Mouse (Mus musculus) liver, embryonic 14.5 days (tissue): ENCODE data around the gene Itgb1bp1. TPM values are rescaled to one million over a fixed set of nuclear protein-coding genes. Genes with fewer than 3 reads are reported as not detected.
A peak's percentile ranks its signal among the peaks of the same experiment; 100 is the strongest.

ENCODE experiments used
- ATAC-seq: fragments of 200-750 bp; cut with Nextera tagmentation; 2 replicates; pipeline ENCODE4 v1.8.0; 2017; ENCODE audit warnings: moderate number of reproducible peaks, mild to moderate bottlenecking, moderate library complexity; ENCODE audit not compliant: insufficient read depth
- DNase-seq, 3 experiments: peaks; one replicate each; pipeline ENCODE4 v3.0.0-alpha.2; 2012 to 2013; ENCODE audit warnings: low read depth in 3 of 3, low spot score in 3 of 3
- H3K27ac ChIP-seq: fragments of 300-500 bp; sonication (generic); 2 replicates; pipeline ENCODE4 v1.5.1; 2014; ENCODE audit warnings: moderate library complexity, mild to moderate bottlenecking, control low read depth, inconsistent platforms
- H3K27me3 ChIP-seq: fragments of 300-500 bp; sonication (generic); 2 replicates; pipeline ENCODE4 v1.6.1; 2014; ENCODE audit warnings: mild to moderate bottlenecking, low read length, moderate library complexity; ENCODE audit not compliant: control insufficient read depth, insufficient read depth
- H3K36me3 ChIP-seq: fragments of 300-500 bp; sonication (generic); replicated peaks from 2 replicates; pipeline ENCODE4 v1.6.1; 2014; ENCODE audit warnings: low read depth; ENCODE audit not compliant: control insufficient read depth, insufficient read depth
- H3K4me1 ChIP-seq, 2 experiments: fragments of 200-500 bp in 1 of 2; fragments of 300-500 bp in 1 of 2; sonication (generic) in 1 of 2; replicated peaks; 2 replicates each; pipeline ENCODE4 v1.6.1; 2012 to 2014; ENCODE audit warnings: antibody characterized with exemption in 1 of 2, inconsistent platforms in 1 of 2, low read length in 1 of 2; ENCODE audit not compliant: control insufficient read depth in 2 of 2, insufficient read depth in 2 of 2
- H3K4me2 ChIP-seq: fragments of 300-500 bp; sonication (generic); 2 replicates; pipeline ENCODE4 v1.6.1; 2014; ENCODE audit warnings: low read depth, mild to moderate bottlenecking, control low read depth, moderate library complexity
- H3K4me3 ChIP-seq, 2 experiments: fragments of 200-500 bp in 1 of 2; fragments of 300-500 bp in 1 of 2; sonication (generic) in 1 of 2; 2 replicates each; pipeline ENCODE4 v1.5.1; 2012 to 2014; ENCODE audit warnings: low read depth in 2 of 2, low read length in 2 of 2, mild to moderate bottlenecking in 2 of 2, control low read depth in 1 of 2, inconsistent platforms in 1 of 2, moderate library complexity in 1 of 2; ENCODE audit not compliant: insufficient read depth in 1 of 2
- H3K9ac ChIP-seq: fragments of 300-500 bp; sonication (generic); replicated peaks from 2 replicates; pipeline ENCODE4 v1.6.1; 2014; ENCODE audit warnings: mild to moderate bottlenecking, control low read depth, moderate library complexity
- H3K9me3 ChIP-seq: fragments of 300-500 bp; sonication (generic); 2 replicates; pipeline ENCODE4 v1.6.1; 2016; ENCODE audit warnings: low read length, mixed read lengths; ENCODE audit not compliant: control insufficient read depth
- CTCF ChIP-seq: IDR thresholded peaks from 2 replicates; pipeline ENCODE4 v1.5.1; 2016; ENCODE audit warnings: antibody characterized with exemption, low read depth, control low read depth
- EP300 ChIP-seq: IDR thresholded peaks from 2 replicates; pipeline ENCODE4 v1.6.1; 2016; ENCODE audit warnings: antibody characterized with exemption, low read depth
- WGBS: fragments of 180-500 bp; shearing (Covaris S2); extraction: QIAGEN DNeasy Blood & Tissue Kit; methylation state at CpG from one replicate; pipeline ENCODE4 v1.1.7; 2014; ENCODE audit not compliant: insufficient replicate concordance; 5-methylcytosine and 5-hydroxymethylcytosine counted together
- polyA plus RNA-seq, 2 experiments: library from polyadenylated mRNA; depleted of rRNA in 1 of 2; stranded (reverse) in 1 of 2; unstranded in 1 of 2; fragments of >200 nt; fragmentation: Nextera tagmentation in 1 of 2; extraction: Ambion mirVana in 1 of 2; gene quantifications; 2 replicates each; pipeline versions ENCODE4 v1.2.1 to v1.2.3; 2012 to 2014

The Itgb1bp1 gene
- polyA plus RNA-seq, 2 experiments: 10.8 to 22.6 TPM

GRCm38 (mm10) chr12:21302361-21302783, 16.3 kb upstream of the Itgb1bp1 start:
- no peak overlapping the region for H3K27ac ChIP-seq
- ATAC-seq (peak; percentile 59; the same call in 1 of the 2 replicates), DNase-seq (no peak)
- peaks cover 0 to 4% of the 10 kb centered on the region in 2 experiments; a peak in 3 of 4 replicates for H3K4me1 ChIP-seq
- H3K9ac ChIP-seq: no peak overlapping the region
- no peaks in the 10 kb centered on the region for H3K27me3 ChIP-seq
- TF ChIP-seq CTCF (0 out of 2 replicates have a peak, but pooled peaks have one; percentile 6), EP300 (peak; percentile 52)
- H3K4me2 ChIP-seq: no peak overlapping the region
- WGBS: 16% methylated on average over 5 of the region's 5 CpGs
- H3K9me3 ChIP-seq: no peaks in the 10 kb centered on the region
- H3K36me3 ChIP-seq: peaks cover 26% of the 10 kb centered on the region
- H3K4me3 ChIP-seq: no peak overlapping the region

- Histone ChIP-seq H3K27me3 (no peaks in the 10 kb centered on the region), H3K4me2 (no peak overlapping the region), H3K9me3 (no peaks in the 10 kb centered on the region), H3K9ac (no peak overlapping the region), H3K4me1 (peaks cover 0 to 4% of the 10 kb centered on the region in 2 experiments; a peak in 3 of 4 replicates), H3K36me3 (peaks cover 26% of the 10 kb centered on the region), H3K27ac (no peak overlapping the region), H3K4me3 (no peak overlapping the region)
- ATAC-seq (no peak), DNase-seq (no peak)
- no peak for TF ChIP-seq CTCF
- WGBS: 72% methylated on average over 8 of the region's 8 CpGs
Measured at GRCm38 (mm10) chr12:21301932-21302331, 15.8 kb upstream of the Itgb1bp1 start.

GRCm38 (mm10) chr12:21301324-21301723, 15.2 kb upstream of the Itgb1bp1 start:
- Histone ChIP-seq H3K4me1 (peaks cover 0 to 4% of the 10 kb centered on the region in 2 experiments; a peak in 3 of 4 replicates), H3K27me3 (no peaks in the 10 kb centered on the region), H3K27ac (no peak overlapping the region), H3K9me3 (no peaks in the 10 kb centered on the region), H3K4me3 (no peak overlapping the region), H3K4me2 (no peak overlapping the region), H3K36me3 (peaks cover 29% of the 10 kb centered on the region), H3K9ac (no peak overlapping the region)
- TF ChIP-seq EP300 (no peak), CTCF (no peak)
- no peak for DNase-seq
- ATAC-seq: no peak
- WGBS: 61% methylated on average over 7 of the region's 7 CpGs

GRCm38 (mm10) chr12:21298856-21299255, 12.8 kb upstream of the Itgb1bp1 start:
- Histone ChIP-seq H3K27ac (no peak overlapping the region), H3K4me3 (no peak overlapping the region), H3K27me3 (no peaks in the 10 kb centered on the region), H3K9me3 (no peaks in the 10 kb centered on the region), H3K4me1 (peaks cover 0 to 4% of the 10 kb centered on the region in 2 experiments; a peak in 3 of 4 replicates), H3K4me2 (no peak overlapping the region), H3K36me3 (peaks cover 36% of the 10 kb centered on the region), H3K9ac (no peak overlapping the region)
- ATAC-seq: no peak
- DNase-seq: no peak
- WGBS: 84% methylated on average over 11 of the region's 11 CpGs
- TF ChIP-seq CTCF (no peak), EP300 (no peak)

GRCm38 (mm10) chr12:21289651-21290050, 3.6 kb upstream of the Itgb1bp1 start:
- DNase-seq: no peak
- H3K27ac ChIP-seq: no peak overlapping the region

More at GRCm38 (mm10) chr12:21289651-21290050, 3.6 kb upstream of the Itgb1bp1 start:
- H3K27me3 ChIP-seq: no peaks in the 10 kb centered on the region
- H3K4me2 ChIP-seq: no peak overlapping the region
- H3K4me3 ChIP-seq: no peak overlapping the region
- peaks cover 20% of the 10 kb centered on the region for H3K36me3 ChIP-seq
- no peak for ATAC-seq
- peaks cover 12 to 15% of the 10 kb centered on the region in 2 experiments for H3K4me1 ChIP-seq
- H3K9me3 ChIP-seq: no peaks in the 10 kb centered on the region
- TF ChIP-seq EP300 (no peak), CTCF (no peak)
- WGBS: 68% methylated on average over 6 of the region's 6 CpGs
- H3K9ac ChIP-seq: no peak overlapping the region
